Mouse (Mus musculus): ENCODE data around the gene Arhgap24.

DNA sequence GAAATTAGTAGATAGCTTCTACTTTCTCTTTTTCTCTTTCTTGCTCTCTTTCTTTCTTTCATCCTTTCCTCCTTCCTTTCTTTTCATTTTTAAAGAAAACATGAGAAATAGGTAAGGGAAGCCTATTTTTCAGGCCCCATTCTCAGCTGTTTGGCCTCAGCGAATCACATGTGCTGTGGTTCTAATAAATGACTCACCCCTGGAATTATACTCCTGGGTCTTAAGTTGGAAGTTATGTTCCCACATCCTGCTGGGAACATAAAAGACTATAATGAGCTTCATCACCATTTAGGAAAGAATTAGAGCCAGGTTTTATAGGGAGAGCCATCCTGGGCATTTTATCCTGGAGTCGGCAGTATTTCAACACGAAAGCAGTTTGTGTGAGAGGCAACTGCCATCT is 12.9 kb upstream of the Arhgap24 start:
- TF ChIP-seq POLR2A (IDR thresholded peaks at IDR 0.05; ENCODE audit: low read depth, low read length) (no peak), CTCF (conservative IDR thresholded peaks at IDR 0.05; ENCODE audit: insufficient read depth, insufficient read length, low read depth, low read length) (no peak)

Measured in kidney, adult 2 months (tissue).